Mouse (Mus musculus) cerebellum, postnatal 10 days (tissue): ENCODE data around the gene Sec24b.
A peak's percentile ranks its signal among the peaks of the same experiment; 100 is the strongest.

ENCODE experiments used
- DNase-seq, 2 experiments: peaks; one replicate each; pipeline ENCODE4 v3.0.0; 2021; ENCODE audit warnings: mixed read lengths in 2 of 2

Sec24b gene

DNA sequence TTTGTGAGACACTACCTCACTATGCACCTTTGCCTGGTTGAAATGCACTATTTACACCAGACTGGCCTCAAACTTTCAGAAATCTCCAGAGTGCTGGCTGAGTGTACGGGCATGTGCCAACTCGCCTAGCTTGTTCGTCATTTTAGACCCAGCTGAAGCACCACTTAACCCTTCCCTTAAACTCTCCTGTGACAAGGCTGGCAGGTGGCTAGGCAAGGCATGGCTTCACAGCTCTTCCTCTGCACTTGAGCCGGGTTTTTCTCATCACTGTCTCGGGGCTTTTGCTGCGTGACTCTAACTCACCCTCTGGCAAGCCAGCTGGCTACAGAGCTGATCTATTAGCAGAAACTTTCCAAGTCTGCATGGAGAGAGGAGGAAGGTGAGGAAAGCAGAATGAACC lies 6.8 kb downstream of the Sec24b start:
- no peak for DNase-seq

DNA sequence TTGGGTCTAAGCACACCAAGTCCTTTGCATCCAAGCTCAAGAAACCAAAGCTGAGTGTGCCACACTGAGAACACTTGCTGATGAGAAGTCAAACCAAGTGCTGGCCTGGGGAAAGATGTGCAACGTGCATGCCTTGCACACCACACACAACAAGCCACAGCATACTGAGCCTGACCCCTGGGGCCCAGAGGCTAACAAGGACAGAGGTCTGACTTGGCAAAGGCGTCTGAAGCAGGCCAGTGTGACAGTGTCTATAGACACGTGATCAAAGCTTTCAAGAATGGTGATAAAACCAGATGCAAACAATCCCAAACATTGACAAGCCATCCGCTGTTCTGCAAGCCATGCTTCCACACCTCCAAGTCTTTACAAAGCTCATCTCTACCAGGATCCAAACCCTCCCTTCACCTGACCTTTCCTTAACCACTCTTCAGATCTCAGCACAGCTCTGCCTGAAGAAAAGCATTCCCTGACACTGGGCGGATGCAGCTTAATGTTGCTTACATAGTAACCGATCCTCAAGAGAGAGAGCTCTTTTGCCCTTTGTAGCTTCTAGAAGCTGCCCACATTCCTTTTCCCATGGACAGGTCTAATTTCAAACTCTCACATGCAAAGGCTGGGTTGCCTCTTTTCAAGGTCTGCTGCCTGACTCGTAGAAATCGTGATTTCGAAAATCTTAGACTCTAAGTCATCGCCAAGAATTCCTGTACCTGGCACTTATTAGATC lies 7.8 kb downstream of the Sec24b start:
- no peak for DNase-seq

DNA sequence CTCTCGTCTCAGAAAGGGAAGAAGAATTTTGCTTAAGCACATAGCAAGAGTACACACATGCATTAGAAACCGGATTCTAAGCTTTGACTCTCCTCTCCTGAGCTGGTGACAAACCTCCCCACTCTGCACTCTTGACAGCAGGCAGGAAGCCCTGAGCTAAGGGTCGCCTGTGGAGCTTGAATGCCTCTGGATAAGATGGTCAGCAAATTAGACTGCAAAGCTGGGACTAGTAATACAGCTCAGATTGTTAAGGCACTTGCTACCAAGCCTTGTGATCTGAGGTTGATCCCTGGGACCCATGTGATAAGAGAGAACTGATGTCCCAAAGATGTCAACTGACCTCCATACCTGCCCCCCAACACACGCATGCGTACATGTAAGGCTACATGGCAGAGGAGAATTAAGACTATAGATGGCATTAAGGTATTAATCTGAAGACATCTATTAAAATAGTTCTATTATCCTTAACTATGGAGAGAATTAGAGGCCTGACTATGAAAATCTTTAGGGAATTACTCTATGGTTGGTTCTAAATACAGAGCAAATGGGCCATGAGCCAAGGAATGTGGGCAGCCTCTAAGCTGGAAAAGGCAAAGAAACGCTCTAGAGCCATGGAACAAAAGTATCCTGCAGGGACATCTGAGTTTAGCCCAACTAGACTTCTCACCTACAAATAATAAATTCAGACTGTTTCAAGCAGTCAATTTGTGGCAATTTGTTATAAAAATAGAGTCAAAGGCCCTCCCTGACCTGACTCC lies 8.6 kb downstream of the Sec24b start:
- peak in 1 of 2 experiments; percentile 23 for DNase-seq

DNA sequence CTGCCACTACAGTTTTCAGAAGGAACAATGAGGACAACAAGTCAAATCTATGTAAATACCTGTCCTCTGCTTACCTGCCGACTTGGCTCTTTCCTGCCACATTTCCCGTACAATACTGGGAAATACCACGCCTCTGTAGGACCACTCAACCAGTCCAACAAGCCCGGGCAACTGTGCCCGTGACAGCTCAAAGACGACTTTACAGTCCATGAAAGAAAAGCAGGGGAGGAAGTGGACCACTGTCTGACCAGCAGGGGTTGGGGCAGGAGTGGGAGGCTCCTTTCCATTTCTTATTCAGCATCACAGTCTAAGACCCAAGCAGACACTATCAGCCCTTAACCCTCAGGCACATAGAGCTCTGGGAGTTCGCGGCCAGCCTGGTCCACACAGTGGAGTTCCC lies 9.2 kb downstream of the Sec24b start:
- DNase-seq, result no peak

DNA sequence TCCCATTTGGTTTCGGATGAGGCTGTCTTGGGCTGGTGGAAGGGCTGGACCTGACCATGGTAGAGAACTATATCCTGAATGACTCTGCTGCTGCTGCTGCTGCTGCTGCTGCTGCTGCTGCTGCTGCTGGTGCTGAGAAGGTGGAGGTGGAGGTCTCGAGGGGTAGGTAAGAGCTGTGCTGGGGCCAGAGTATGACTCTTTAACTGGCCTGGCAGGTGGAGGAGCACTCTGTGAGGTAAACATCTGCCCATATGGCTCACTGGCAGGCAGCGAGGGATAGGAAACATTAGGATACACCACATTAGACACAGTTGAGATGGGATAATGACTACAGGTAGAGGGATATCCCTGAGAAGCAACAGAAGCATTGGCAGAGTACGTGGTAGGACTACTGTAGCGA lies 20.6 kb downstream of the Sec24b start:
- DNase-seq, result no peak

DNA sequence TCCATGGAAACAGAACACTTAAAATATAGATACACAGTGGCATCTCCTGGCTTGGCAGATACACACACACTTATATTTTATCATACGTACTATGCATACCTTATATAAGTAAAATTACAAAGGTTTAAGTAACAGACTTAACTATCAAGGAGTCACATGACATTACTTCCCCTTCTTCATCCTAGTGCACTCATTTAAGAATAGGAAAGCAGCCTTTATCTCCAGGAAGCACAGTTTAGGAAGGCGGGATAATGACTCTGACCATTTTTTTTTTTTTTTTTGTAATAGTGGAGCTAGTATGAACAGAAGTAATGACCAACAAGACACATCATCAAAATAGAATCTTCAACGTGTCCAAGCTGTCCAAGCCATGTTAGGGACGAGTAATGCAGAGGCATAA lies 21.3 kb downstream of the Sec24b start:
- no peak for DNase-seq

DNA sequence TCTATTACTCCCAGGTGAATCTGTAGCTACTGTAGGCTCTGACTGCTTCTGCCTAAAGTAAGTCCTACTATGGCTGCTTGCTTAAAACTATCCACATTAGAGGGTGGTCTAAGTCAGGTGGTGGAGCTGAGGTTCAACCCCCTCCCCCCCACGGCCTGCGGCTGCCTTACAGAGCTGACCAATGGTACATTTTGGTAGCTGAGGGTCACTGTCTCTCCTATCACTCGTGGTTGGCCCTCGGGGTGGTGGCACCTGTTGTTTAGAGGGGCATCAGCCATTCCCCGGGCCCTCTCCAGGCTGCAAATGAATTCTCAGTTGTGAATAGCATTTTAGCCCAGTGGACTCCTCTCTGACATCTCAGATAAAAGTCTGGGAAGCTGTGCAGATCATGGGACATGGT lies 32.6 kb downstream of the Sec24b start:
- DNase-seq, result no peak

DNA sequence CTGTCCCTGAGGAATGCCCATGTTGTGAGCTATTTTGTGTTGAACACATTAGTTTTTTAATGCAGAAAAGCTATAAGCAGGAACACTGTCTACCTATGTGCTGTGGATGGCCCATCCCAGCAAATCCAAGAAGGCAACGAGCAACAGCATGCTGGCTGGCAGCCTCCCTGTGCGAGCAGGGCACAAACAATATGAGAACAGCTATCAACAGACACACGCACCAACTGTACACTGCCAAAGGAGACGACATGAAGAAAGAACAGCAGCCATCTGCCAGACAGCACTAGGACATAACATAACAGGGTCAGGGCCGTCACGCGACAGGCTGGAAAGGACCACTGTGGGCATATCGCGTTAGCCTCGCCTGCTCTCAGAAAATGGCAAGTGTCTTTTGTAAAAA lies 35.2 kb downstream of the Sec24b start:
- DNase-seq, result peak in 1 of 2 experiments; percentile 30

DNA sequence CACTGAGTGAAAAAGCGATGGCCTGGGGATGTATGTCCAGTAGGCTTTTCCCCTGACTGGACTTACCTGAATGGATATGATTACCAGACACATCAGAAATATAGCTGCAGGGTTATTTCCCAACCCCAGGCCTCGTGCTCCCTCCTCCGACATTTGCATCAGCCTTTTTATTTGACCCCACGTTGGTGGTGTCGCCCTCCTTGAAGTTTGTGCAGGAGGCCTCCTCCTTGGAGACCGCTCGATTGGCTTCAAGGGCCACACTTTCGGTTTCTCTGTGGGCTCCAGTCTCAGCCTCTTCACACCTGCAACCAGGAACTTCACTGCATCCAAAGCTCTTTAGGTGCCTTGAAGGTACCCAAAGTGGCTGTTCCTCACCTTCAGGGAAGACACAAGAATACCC lies 35.8 kb downstream of the Sec24b start:
- no peak for DNase-seq

DNA sequence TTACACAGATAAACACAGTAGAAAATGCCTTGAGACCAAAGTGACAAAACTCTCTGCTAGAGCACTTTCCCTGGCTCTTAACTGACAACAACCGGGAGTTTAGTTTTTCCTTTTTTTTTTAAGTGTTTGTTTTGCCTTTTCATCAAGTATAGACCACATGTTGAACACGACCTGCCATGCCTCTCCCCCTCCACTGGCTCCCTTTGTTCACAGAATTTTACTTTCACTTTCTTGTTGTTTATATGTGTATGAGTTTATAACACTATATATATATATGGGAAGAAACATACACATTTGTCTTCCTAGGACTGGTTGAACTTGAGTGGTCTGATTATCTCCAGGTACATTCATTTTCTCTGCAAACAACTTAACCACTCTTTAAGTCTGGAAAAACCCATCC lies 48.4 kb downstream of the Sec24b start:
- DNase-seq, result no peak

DNA sequence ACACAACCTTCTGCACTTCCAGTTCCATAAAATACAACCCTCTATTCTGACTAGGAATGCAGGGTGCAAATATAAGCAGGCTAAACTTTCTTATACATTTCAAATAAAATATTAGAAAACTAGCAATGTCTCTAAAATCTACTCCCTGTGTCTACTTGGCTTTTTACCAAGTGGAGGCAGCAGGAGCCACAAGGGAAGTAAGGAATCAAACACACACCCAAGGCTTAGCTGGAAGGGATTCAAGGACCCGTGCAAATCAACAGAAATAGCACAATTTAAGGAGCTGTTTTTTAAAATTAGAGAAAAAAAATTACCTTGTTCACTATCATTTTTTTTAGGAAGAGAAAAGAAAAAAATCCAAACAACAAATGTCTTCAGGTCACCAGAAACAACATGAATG lies 50.1 kb downstream of the Sec24b start:
- DNase-seq, result no peak

DNA sequence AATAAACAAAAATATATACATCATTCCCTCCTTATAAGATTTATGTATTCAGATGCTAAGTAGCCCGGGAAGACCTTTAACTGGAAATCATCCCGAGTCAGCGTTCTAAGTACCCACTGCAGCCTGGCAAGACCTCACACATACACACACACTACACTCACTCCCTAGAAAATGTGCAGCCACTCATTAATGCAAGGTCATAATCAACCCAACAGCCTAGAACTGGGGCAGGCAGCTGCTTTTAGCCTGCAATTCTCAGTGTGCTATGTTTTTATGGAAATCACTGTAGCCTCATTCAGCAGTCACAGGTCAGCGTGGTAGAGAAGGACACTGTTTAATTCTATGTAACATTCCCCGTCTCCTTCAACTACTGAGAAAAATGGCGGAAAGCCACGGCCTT lies 55.2 kb downstream of the Sec24b start:
- no peak for DNase-seq

DNA sequence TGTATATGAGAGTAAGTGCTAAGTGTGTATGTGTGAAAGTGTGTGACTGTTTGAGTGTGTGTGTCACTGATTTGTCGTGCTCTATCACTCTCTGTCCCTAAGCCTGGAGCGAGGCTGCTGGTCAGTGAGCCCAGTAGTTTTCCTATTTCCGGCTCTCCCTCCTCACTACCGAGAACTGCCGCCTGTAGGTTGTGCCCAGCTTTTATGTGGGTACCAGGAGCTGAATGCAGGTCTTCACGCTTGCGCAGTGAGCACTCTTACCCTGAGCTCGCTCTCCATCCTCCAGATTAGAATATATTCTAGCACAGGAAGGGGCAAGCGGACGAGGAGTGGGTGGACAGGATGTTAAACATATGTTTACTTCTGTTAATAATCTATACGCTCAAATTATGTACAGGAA lies 60.4 kb downstream of the Sec24b start:
- DNase-seq, result no peak

DNA sequence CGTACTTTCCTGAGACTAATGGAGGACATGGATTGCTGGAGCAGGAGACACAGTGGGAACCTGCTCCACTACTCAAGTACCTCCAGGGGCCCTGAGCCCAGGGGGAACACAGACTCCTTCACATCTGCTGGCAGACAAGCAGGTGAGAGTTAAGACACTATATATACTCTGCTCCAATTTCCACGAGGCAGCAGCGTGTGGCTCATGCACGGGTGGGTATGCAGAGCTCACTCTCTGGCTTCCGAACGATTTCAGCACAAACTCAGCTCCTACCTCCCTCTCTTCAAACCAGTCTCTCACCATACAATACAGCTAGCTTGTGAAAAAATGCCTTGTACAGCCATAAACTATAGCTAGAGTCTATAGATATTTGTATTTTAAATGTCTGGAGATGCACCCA lies 62.8 kb downstream of the Sec24b start:
- DNase-seq, result no peak

DNA sequence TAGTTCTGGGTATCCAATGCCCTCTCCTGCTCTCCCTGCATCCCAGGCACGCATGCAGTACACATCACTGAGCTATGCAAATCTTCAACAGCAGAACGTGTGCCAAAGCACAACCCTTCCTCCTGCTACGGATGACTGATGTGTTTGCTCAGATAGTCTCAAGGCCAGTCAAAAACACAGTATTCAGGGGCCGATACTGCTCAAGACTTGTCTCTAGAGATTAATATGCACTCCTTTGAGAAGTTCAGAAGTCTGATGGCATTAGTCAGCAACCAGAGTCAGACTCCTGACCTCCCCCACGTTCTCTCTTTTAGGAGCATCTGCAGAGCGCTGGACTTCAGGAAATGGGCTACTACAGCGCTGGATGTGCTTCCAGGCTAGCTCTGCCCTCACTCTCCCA lies 63.4 kb downstream of the Sec24b start:
- DNase-seq, result no peak

DNA sequence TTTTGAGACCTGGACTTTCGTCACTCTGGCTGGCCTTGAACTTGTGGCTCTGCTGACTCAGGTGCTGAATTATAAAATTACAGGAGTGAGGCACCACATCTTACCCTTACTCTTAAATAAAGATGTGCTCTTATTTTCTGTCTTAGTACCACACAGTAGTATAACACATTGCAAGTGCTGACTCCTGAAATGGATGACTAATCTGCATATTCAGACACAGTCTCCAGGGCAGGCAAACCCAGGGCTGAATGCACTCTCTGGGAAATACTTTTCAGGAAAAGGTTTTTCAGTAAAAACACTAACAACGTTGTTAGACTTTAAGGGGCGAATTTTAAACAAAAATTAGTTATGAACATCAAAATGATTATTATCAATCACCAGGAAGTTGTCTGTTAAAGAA lies 64.0 kb downstream of the Sec24b start:
- DNase-seq, result no peak

DNA sequence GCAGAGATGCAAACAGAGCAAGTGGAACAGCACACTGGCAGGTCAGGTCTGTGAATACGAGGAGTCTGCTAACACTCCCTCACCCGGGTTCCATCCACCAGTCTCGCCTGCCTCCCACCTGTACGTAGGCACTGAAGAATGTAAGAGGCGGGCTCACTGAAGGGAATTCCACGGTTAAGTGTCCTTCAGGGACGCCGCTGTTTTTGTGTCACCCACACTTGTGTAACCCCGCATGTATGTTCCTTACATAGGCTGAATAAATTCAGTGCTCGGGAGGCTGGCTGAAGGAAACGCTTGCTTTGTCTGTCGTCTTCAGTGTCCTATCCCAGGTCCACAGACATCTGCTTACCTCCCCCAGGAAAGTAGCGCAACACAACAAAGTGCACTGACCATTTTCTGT lies 74.1 kb downstream of the Sec24b start:
- no peak for DNase-seq

DNA sequence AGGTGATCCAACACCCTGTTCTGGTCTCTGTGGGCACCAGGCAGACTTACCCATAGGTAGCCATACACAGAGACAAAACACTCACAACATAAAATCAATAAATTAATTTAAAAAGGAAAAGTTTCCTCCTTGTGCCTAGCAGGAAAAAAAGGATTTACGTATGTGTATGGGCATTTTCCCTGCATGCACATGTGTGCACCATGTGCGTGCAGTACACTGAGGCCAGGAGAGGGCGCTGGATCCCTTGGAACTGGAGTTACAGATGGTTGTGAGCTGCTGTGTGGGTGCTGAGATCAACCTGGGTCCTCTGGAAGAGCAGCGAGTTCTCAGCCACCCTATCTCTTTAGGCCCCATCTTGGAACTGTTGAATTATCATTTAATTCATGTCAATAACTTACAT lies 76.0 kb downstream of the Sec24b start:
- peak in 1 of 2 experiments; percentile 11 for DNase-seq

DNA sequence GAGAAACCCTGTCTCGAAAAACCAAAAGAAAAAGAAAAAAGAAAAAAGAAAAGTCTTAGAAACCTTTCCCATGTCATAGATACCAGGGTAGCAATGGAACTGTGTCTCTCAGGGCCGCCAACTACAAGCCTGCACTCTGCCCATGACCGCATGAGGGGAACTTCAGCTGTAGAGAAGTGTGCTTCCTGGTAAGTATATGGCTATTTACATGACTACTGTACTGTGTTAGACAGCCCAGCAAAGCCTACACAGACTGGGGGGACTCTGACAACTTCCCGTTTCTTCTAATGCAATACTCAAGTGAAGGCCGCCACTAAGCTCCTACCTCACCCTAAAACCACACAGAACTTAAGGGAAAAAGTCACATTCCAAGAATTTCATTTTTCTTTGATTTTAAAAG lies 76.6 kb downstream of the Sec24b start:
- no peak for DNase-seq

DNA sequence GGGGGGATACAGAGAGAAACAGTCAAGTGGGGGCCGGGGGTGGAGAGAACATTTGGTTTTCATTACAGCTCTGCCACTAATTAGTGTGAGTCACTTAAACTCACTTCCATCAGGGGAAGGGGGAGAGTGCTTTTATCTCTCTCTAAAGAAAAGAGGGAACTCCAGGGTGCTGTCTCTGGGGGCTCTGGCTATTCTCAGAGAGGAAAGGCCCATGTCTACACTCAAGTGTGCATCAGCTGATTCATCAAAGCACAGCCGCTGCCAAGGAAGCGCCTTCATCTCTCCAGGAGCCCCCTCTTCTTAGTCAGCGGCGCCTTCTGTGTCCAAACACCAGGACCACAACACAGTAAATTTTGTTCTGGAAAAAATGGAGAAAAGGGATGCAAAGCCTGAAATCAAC lies 79.1 kb downstream of the Sec24b start:
- DNase-seq, result no peak

DNA sequence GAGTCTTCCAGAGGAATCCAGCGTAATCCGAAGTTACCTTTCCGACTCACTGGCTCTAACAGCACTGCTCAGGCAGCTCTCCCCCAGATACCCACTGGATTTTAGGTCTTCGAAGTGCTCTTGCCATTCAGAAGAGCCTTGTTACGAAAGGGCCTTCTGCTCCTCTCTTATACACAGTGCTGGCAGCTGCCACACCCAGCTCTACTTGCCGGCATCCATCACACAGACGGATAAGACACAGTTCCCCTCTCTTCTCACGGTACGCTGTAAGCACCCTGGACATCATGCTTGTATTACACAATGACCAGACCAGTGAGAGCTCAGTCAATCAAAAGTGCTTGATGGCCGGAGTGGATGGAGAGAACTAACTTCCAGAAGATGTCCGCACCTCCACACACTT lies 79.6 kb downstream of the Sec24b start:
- DNase-seq, result no peak

DNA sequence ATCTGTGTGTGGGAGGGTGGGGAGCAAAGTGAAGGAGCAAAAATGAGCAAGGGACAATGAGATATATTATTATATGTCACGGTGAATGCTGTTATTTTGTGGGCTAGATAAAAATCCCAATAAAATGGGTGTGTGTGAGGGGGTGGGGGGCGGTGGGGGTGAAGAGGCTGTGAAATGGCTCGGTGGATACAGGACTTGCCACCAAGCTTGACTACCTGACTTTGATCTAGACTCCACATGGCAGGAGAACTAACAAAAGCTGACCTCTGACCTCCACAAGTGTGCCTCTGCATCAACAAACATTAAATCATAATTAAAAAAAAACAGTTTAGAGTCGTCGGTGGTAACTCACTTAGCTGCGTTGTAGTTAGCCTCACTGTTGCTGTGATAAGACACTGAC lies 81.8 kb downstream of the Sec24b start:
- no peak for DNase-seq

DNA sequence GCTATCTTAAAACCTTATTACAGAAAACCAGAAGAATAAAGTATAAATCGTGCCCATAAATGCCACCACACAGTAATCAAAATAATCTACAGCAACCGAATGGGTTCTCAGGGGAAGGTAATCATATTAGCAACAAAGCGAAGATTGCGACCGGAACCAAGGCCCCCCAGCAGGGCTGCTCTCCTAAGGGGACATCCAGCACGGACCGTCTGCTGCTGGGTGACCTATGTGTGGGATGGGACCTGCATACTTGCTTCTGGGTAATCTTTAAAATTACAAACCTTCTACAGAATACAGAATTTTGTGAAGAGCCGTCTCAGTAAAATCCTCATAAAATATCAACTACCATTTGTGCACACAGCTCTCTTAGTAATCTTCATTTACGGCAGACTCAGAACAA lies 82.6 kb downstream of the Sec24b start:
- DNase-seq, result no peak

DNA sequence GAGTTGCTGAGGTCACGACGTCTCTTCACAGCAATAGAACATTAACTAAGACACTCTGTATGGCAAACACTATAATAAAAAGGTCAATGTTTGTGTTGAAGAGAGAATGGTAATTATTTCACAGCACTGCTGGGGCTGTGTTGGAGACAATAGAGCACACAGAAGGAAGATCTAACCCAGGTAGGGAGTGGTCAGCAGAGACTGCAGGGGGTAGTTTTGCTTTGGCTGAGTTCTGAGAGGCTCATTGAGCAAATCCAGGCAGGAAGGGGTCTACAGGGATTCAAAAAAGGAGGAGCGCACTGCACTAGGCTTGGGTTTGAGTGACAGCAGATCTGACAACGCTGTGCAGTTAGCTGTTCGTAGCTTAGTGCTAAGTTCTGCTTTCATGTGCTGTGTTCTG lies 85.0 kb downstream of the Sec24b start:
- no peak for DNase-seq
